Mouse (Mus musculus) heart, embryonic 10.5 days (tissue): ENCODE data around the gene Adamts9. TPM values are rescaled to one million over a fixed set of nuclear protein-coding genes. Genes with fewer than 3 reads are reported as not detected.

ENCODE experiments used
- DNase-seq: peaks from one replicate; pipeline ENCODE4 v3.0.0-alpha.2; 2017; ENCODE audit warnings: low spot score
- H3K27ac ChIP-seq: fragments of 300-500 bp; sonication (generic); 2 replicates; pipeline ENCODE4 v1.5.1; 2016; ENCODE audit warnings: mild to moderate bottlenecking
- H3K27me3 ChIP-seq: fragments of 300-500 bp; sonication (generic); 2 replicates; pipeline ENCODE4 v1.6.1; 2016; ENCODE audit warnings: mild to moderate bottlenecking; ENCODE audit not compliant: poor library complexity, insufficient read depth, severe bottlenecking
- H3K36me3 ChIP-seq: fragments of 300-500 bp; sonication (generic); 2 replicates; pipeline ENCODE4 v1.6.1; 2016; ENCODE audit warnings: mild to moderate bottlenecking, moderate library complexity
- H3K4me1 ChIP-seq: fragments of 300-500 bp; sonication (generic); 2 replicates; pipeline ENCODE4 v1.6.1; 2016; ENCODE audit warnings: mild to moderate bottlenecking
- H3K4me3 ChIP-seq: fragments of 300-500 bp; sonication (generic); 2 replicates; pipeline ENCODE4 v1.5.1; 2016; ENCODE audit warnings: mild to moderate bottlenecking, moderate library complexity
- H3K9me3 ChIP-seq: fragments of 300-500 bp; sonication (generic); 2 replicates; pipeline ENCODE4 v1.6.1; 2016; ENCODE audit warnings: mild to moderate bottlenecking, moderate library complexity
- WGBS: fragments of 180-500 bp; shearing (Covaris S2); methylation state at CpG from one replicate; pipeline ENCODE4 v1.1.7; 2016; 5-methylcytosine and 5-hydroxymethylcytosine counted together
- polyA plus RNA-seq: library from polyadenylated mRNA; unstranded; fragments of >200 nt; fragmentation: Nextera tagmentation; extraction: Ambion mirVana; gene quantifications from 2 replicates; pipeline ENCODE4 v1.2.1, GENCODE M21; 2016

The Adamts9 gene
- polyA plus RNA-seq, 1 experiment from 2014 or later: 9.7 TPM

DNA sequence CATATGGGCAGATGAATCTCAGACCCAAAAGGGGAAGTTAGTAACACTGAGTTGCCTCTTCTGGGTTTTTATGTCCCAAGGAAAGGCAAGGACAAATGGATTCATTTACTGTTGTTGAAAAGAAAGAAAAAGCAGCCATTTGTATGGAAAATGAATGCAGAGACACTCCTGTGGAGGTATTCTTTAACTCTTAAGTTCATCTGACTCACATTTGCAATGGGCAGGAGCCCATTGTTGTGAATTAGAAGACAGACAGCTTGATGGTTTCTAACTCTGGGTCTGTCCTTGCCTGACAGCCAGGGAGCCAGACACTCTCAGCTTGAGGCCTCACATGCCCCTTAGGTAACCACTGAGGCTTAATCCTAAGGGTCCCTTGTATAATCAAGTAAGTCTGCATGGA, 131.7 kb downstream of the Adamts9 start:
- Histone ChIP-seq H3K27ac (no peak overlapping the region), H3K9me3 (no peaks in the 10 kb centered on the region), H3K4me3 (no peak overlapping the region), H3K27me3 (no peaks in the 10 kb centered on the region), H3K4me1 (peaks cover 54% of the 10 kb centered on the region), H3K36me3 (peaks cover 36% of the 10 kb centered on the region)
- no peak for DNase-seq

- DNase-seq: no peak
- Histone ChIP-seq H3K27me3 (no peaks in the 10 kb centered on the region), H3K4me1 (peaks cover 45% of the 10 kb centered on the region), H3K9me3 (no peaks in the 10 kb centered on the region), H3K4me3 (no peak overlapping the region), H3K27ac (no peak overlapping the region), H3K36me3 (peaks cover 46% of the 10 kb centered on the region)
- WGBS: 84% methylated on average over 2 of the region's 2 CpGs
These were observed 132.7 kb downstream of the Adamts9 start for GRCm38 (mm10) chr6:92810628-92811027.

GRCm38 (mm10) chr6:92809818-92810217, 133.5 kb downstream of the Adamts9 start:
- H3K36me3 ChIP-seq: peaks cover 47% of the 10 kb centered on the region
- no peak overlapping the region for H3K4me3 ChIP-seq
- no peaks in the 10 kb centered on the region for H3K9me3 ChIP-seq
- WGBS: 87% methylated on average over 3 of the region's 3 CpGs
- H3K27ac ChIP-seq: no peak overlapping the region
- no peak for DNase-seq
- peaks cover 39% of the 10 kb centered on the region for H3K4me1 ChIP-seq
- H3K27me3 ChIP-seq: no peaks in the 10 kb centered on the region

DNA sequence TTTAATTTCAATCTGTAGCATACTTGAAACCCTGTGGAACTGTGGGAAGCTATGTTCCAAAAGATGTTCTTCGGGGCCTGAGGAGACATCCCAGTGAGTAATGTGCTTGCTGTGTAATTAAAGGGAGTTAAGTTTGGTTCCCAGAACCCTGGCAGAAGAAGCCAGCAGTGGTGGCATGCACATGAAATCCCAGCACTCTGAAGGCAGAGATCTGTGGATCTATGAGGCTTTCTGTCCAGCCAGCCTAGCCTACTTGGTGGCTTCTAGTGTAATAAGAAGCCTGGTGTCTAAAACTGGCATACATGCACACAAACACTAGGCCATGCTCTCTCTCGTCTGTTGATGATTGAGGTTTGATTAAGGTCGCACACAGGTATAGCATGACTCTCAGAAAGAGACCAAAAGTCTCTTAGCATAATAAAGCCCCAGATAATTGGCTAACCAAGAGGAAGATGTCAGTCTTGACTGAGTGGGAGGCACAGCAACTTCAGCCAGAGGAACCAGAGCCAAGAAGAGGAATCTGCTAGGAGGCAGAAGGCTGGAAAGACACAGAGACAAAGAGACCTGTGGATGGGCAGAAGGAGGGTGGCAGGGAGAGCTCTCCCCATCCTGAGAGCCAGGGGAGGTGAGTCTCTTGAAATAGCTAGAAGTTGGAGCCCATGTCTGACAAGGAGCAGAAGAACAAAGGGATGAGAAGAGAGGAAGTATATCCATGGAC, 138.9 kb downstream of the Adamts9 start:
- H3K4me3 ChIP-seq: no peak overlapping the region
- no peak overlapping the region for H3K27ac ChIP-seq
- DNase-seq: no peak
- 86% methylated on average over 3 of the region's 3 CpGs for WGBS
- H3K27me3 ChIP-seq: no peaks in the 10 kb centered on the region
- peaks cover 39% of the 10 kb centered on the region for H3K4me1 ChIP-seq
- H3K36me3 ChIP-seq: peaks cover 56% of the 10 kb centered on the region
- H3K9me3 ChIP-seq: no peaks in the 10 kb centered on the region

DNA sequence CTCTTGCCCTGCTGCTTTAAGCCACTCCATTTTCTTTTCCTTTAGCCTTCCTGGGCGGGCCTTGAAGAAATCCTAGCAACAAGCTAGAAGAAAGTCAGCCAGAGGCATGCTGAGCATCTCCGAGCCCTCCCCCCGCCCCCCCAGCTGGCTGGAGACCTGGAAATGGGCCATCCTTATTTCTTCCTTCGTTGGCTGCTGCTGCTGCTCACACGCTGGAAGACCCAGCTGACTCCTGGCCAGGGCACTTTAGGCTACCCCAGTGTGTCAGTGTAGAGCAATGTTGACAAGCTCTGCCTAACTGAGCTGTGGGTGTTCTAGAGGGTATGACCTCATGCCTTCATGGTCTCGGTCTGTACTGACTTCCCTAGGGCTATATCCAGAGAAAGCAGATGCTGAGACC, 140.1 kb downstream of the Adamts9 start:
- WGBS: 52% methylated on average over 6 of the region's 6 CpGs
- DNase-seq: no peak
- Histone ChIP-seq H3K9me3 (no peaks in the 10 kb centered on the region), H3K27ac (peak overlapping the region; percentile 17), H3K4me1 (peaks cover 34% of the 10 kb centered on the region), H3K27me3 (no peaks in the 10 kb centered on the region), H3K36me3 (peaks cover 48% of the 10 kb centered on the region), H3K4me3 (no peak overlapping the region)

DNA sequence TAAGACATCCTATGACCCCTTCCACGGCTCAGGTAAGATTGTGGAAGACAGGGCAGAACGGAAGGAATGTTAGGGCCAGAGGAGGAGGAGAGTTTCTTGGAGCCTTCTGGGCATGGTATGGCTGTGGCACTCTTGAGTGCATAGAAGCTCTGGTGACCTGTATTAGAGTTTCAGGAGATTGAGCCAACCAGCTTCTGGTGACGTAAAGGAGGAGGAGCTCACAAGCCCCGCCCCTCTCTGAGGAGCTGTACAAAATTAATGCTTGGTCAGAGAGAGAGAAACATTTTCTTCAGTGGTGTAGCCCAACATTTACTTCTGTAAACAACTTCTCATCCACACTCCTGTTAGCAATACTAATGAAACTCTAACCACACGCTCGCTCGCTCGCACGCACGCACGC, 140.9 kb downstream of the Adamts9 start:
- Histone ChIP-seq H3K27ac (no peak overlapping the region), H3K4me1 (peaks cover 26% of the 10 kb centered on the region), H3K36me3 (peaks cover 52% of the 10 kb centered on the region), H3K4me3 (no peak overlapping the region), H3K27me3 (no peaks in the 10 kb centered on the region), H3K9me3 (no peaks in the 10 kb centered on the region)
- DNase-seq: no peak
- 95% methylated on average over 11 of the region's 11 CpGs for WGBS

- DNase-seq: no peak
- peaks cover 56% of the 10 kb centered on the region for H3K36me3 ChIP-seq
- no peaks in the 10 kb centered on the region for H3K9me3 ChIP-seq
- 82% methylated on average over 2 of the region's 2 CpGs for WGBS
- no peak overlapping the region for H3K4me3 ChIP-seq
- H3K27ac ChIP-seq: no peak overlapping the region
- peaks cover 19% of the 10 kb centered on the region for H3K4me1 ChIP-seq
- H3K27me3 ChIP-seq: no peaks in the 10 kb centered on the region
These were observed 141.8 kb downstream of the Adamts9 start for GRCm38 (mm10) chr6:92801462-92801861.

- Histone ChIP-seq H3K4me1 (no peaks in the 10 kb centered on the region), H3K27ac (no peak overlapping the region), H3K4me3 (no peak overlapping the region), H3K9me3 (no peaks in the 10 kb centered on the region), H3K36me3 (peaks cover 54% of the 10 kb centered on the region), H3K27me3 (no peaks in the 10 kb centered on the region)
- WGBS: 81% methylated on average over 6 of the region's 6 CpGs
- DNase-seq: no peak
These were observed 149.5 kb downstream of the Adamts9 start for GRCm38 (mm10) chr6:92793804-92794203.

- Histone ChIP-seq H3K27ac (peak overlapping the region; percentile 73), H3K4me3 (peak overlapping the region; percentile 46), H3K27me3 (peaks cover 13% of the 10 kb centered on the region; the same call in 1 of the 2 replicates), H3K9me3 (no peaks in the 10 kb centered on the region), H3K36me3 (peaks cover 21% of the 10 kb centered on the region; the same call in 1 of the 2 replicates), H3K4me1 (peaks cover 7% of the 10 kb centered on the region; the same call in 1 of the 2 replicates)
- WGBS: under 1% methylated on average over 11 of the region's 12 CpGs
- peak; percentile 92 for DNase-seq
These were observed 155.9 kb downstream of the Adamts9 start for GRCm38 (mm10) chr6:92787376-92787712.

- peak overlapping the region; percentile 73 for H3K27ac ChIP-seq
- DNase-seq: no peak
- WGBS: 13% methylated on average over 20 of the region's 20 CpGs
These were observed 156.5 kb downstream of the Adamts9 start for GRCm38 (mm10) chr6:92786701-92787375.

GRCm38 (mm10) chr6:92784782-92785181, 158.5 kb downstream of the Adamts9 start:
- peak; percentile 71 for DNase-seq
- WGBS: 18% methylated on average over 7 of the region's 7 CpGs
- Histone ChIP-seq H3K4me3 (no peak overlapping the region), H3K27me3 (peaks cover 13% of the 10 kb centered on the region; the same call in 1 of the 2 replicates), H3K4me1 (peaks cover 8% of the 10 kb centered on the region; the same call in 1 of the 2 replicates), H3K27ac (no peak overlapping the region), H3K36me3 (peaks cover 18% of the 10 kb centered on the region; the same call in 1 of the 2 replicates), H3K9me3 (no peaks in the 10 kb centered on the region)

More at GRCm38 (mm10) chr6:92786701-92787375, 156.5 kb downstream of the Adamts9 start:
- peaks cover 7% of the 10 kb centered on the region; the same call in 1 of the 2 replicates for H3K4me1 ChIP-seq
- peak overlapping the region; percentile 46 for H3K4me3 ChIP-seq
- no peaks in the 10 kb centered on the region for H3K9me3 ChIP-seq
- peaks cover 13% of the 10 kb centered on the region; the same call in 1 of the 2 replicates for H3K27me3 ChIP-seq
- peaks cover 24% of the 10 kb centered on the region; the same call in 1 of the 2 replicates for H3K36me3 ChIP-seq

DNA sequence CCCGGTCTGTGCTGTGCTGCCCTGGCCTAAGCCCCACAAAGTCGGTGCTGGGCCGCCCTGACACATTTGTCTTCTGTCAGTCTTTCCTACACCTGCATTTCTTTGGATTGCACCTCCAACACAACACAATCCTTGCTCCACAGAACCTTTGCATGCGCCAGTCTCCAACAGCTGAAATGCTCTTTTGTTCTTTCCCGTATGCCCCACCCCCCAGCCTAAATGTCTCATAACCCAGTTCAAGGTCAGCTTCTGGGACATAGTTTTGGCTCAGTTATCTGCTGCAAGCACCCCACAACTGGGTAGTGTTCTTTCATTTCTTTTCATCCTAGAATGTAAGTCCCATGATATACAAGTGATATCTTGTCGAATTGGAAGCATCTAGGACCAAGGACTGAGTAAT, 161.8 kb downstream of the Adamts9 start:
- H3K27ac ChIP-seq: no peak overlapping the region
- no peak overlapping the region for H3K4me3 ChIP-seq
- H3K9me3 ChIP-seq: no peaks in the 10 kb centered on the region
- 84% methylated on average over 6 of the region's 6 CpGs for WGBS
- H3K27me3 ChIP-seq: peaks cover 9% of the 10 kb centered on the region; the same call in 1 of the 2 replicates
- H3K36me3 ChIP-seq: peaks cover 23% of the 10 kb centered on the region; the same call in 1 of the 2 replicates
- DNase-seq: no peak
- peaks cover 14% of the 10 kb centered on the region for H3K4me1 ChIP-seq

DNA sequence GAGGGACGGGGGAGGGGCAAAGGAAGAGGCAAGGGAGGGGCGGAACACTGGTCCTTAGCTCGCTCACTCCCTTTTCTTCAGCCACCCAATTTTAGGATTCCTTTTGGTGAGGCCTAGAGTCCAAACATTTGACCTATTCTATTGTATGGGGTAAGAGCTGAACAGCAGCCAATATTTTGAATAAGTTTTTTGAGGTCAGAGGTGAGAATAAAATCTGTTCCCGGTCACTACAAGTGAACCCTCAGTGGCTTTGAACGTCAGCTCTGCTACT, 163.4 kb downstream of the Adamts9 start:
- WGBS: 52% methylated on average over 5 of the region's 5 CpGs
- H3K4me3 ChIP-seq: no peak overlapping the region

More for the DNA sequence above, 163.4 kb downstream of the Adamts9 start:
- peaks cover 26% of the 10 kb centered on the region; the same call in 1 of the 2 replicates for H3K36me3 ChIP-seq
- H3K9me3 ChIP-seq: no peaks in the 10 kb centered on the region
- H3K4me1 ChIP-seq: peaks cover 14% of the 10 kb centered on the region
- DNase-seq: no peak
- no peak overlapping the region for H3K27ac ChIP-seq
- no peaks in the 10 kb centered on the region for H3K27me3 ChIP-seq
